Mouse (Mus musculus): ENCODE data around the gene Ciart.

- TF ChIP-seq CTCF (IDR thresholded peaks at IDR 0.05; ENCODE audit: control insufficient read depth, insufficient read depth, insufficient replicate concordance, low read depth, low read length) = no peak
- no peak for TF ChIP-seq POLR2A (IDR thresholded peaks at IDR 0.05; ENCODE audit: control insufficient read depth, low read depth, low read length)
These were observed 46.2 kb upstream of the Ciart start for GRCm38 (mm10) chr3:95928261-95928657.

Data from testis, adult 2 months (tissue).